In genomic region chr12:40484224-40484623, GRCm38 (mm10) we compare ENCODE assay signal across 11 mouse cellular contexts. TPM values are rescaled to one million over a fixed set of nuclear protein-coding genes. Genes with fewer than 3 reads are reported as not detected.
DNase-seq lines count a peak whose midpoint lies in the region; ATAC-seq and TF ChIP-seq lines count a peak whose summit lies in the region.
"Had no signal": no experiment of that assay in that cellular context is flagged by ENCODE, and none has a peak within 500 bp of the region (broad histone marks: within the 10 kb centered on the region; RNA-seq: fewer than 3 reads in every experiment).

No protein-coding gene starts in this region.

- no peaks in the 10 kb centered on the region for H3K27me3 ChIP-seq in heart, adult 2 months (ENCODE audit: control insufficient read depth, insufficient read depth, low read length)
- no peaks in the 10 kb centered on the region for H3K27me3 ChIP-seq in heart, embryonic 11.5 days (ENCODE audit: control insufficient read depth, insufficient read depth, low read length)
- H3K27me3 ChIP-seq in heart, embryonic 16.5 days (ENCODE audit: control insufficient read depth, insufficient read depth, low read length), result no peaks in the 10 kb centered on the region
- H3K27me3 ChIP-seq: Patski had no signal

- peaks cover 2% of the 10 kb centered on the region for H3K36me3 ChIP-seq in heart, adult 2 months (ENCODE audit: control insufficient read depth, insufficient read depth, low read length)
- no peaks in the 10 kb centered on the region for H3K36me3 ChIP-seq in heart, embryonic 11.5 days (ENCODE audit: control insufficient read depth, insufficient read depth, low read length)
- no peaks in the 10 kb centered on the region for H3K36me3 ChIP-seq in heart, embryonic 16.5 days (ENCODE audit: control insufficient read depth, insufficient read depth)

- peak overlapping the region; percentile 32 for H3K27ac ChIP-seq in heart, adult 2 months
- no peak overlapping the region for H3K27ac ChIP-seq in heart, embryonic 11.5 days (ENCODE audit: low read depth, low read length)
- peak overlapping the region; percentile 12 for H3K27ac ChIP-seq in heart, embryonic 16.5 days (ENCODE audit: low read length)

- H3K4me1 ChIP-seq in heart, adult 2 months (ENCODE audit: control insufficient read depth, insufficient read depth, low read length), result peaks cover 9% of the 10 kb centered on the region
- H3K4me1 ChIP-seq in heart, embryonic 11.5 days (ENCODE audit: control insufficient read depth, insufficient read depth, low read length), result peaks cover 10% of the 10 kb centered on the region; the same call in 1 of the 2 replicates
- H3K4me1 ChIP-seq in heart, embryonic 16.5 days (ENCODE audit: control insufficient read depth, insufficient read depth, low read length), result peaks cover 7% of the 10 kb centered on the region

- no peak overlapping the region for H3K9ac ChIP-seq in heart, adult 2 months (ENCODE audit: low read depth, low read length)
- no peak overlapping the region for H3K9ac ChIP-seq in heart, embryonic 11.5 days (ENCODE audit: low read depth, low read length)
- H3K9ac ChIP-seq in heart, embryonic 16.5 days (ENCODE audit: low read length), result no peak overlapping the region

- no peak for DNase-seq in heart, adult 2 months
- peak; percentile 30 to 45 for DNase-seq in left cerebral cortex, postnatal 36 days (ENCODE audit: low spot score in 2 of 2)
- DNase-seq in left cerebral cortex, postnatal 4 days, result no peak
- DNase-seq in brain, embryonic 14.5 days (ENCODE audit: low read depth), result peak; percentile 53
- no peak for DNase-seq in cerebellum, postnatal 10 days
- DNase-seq: layer of hippocampus, postnatal 36 days had no signal

- peaks cover 2% of the 10 kb centered on the region for H3K79me2 ChIP-seq in heart, adult 2 months (replicated peaks; ENCODE audit: control insufficient read depth, insufficient read depth, low read length)

- no peak overlapping the region for H3K4me2 ChIP-seq in heart, embryonic 11.5 days
- H3K4me2 ChIP-seq in heart, embryonic 16.5 days (ENCODE audit: low read depth, low read length), result 0 out of 2 replicates have a peak overlapping the region, but pooled peaks have one; percentile 23

- TF ChIP-seq CTCF in heart, adult 2 months (IDR thresholded peaks at IDR 0.05), result no peak
- TF ChIP-seq CTCF in brain, embryonic 14.5 days (IDR thresholded peaks at IDR 0.05; ENCODE audit: borderline replicate concordance, extremely low read depth, insufficient read depth, insufficient read length), result no peak

- intact Hi-C loops in heart, adult 2 months (cut with DNase I), result no loop called here
- intact Hi-C loops in left cerebral cortex, postnatal 36 days (cut with DNase I), result no loop called here
- intact Hi-C loops in left cerebral cortex, postnatal 4 days (cut with DNase I), result no loop called here

- TF ChIP-seq EP300 in heart, adult 2 months (IDR thresholded peaks at IDR 0.05; ENCODE audit: insufficient read depth, low read depth, low read length), result no peak

- no peak overlapping the region for H3K4me3 ChIP-seq in heart, adult 2 months
- H3K4me3 ChIP-seq in heart, embryonic 11.5 days (ENCODE audit: low read depth, low read length), result no peak overlapping the region
- no peak overlapping the region for H3K4me3 ChIP-seq in heart, embryonic 16.5 days (ENCODE audit: low read length)

- no peaks in the 10 kb centered on the region for H3K9me3 ChIP-seq in heart, embryonic 11.5 days (replicated peaks; ENCODE audit: control insufficient read depth, low read length)
- no peaks in the 10 kb centered on the region for H3K9me3 ChIP-seq in heart, embryonic 16.5 days (replicated peaks; ENCODE audit: control insufficient read depth, low read length)

- no peak for ATAC-seq in heart, embryonic 11.5 days (replicated peaks; ENCODE audit: insufficient number of reproducible peaks, low FRiP score, low TSS enrichment)
- peak; percentile 55; the same call in 1 of the 2 replicates for ATAC-seq in heart, embryonic 16.5 days (replicated peaks; ENCODE audit: extremely low read depth, insufficient read depth, low FRiP score)
- no peak for ATAC-seq in activated CD4-positive, CD25-positive, alpha-beta regulatory T cell, adult 4 months
- ATAC-seq: inflammation-experienced regulatory T-cells, adult 6 months; Patski had no signal

- WGBS in heart, adult 2 months, result 16% methylated on average over 3 of the region's 3 CpGs
- 24% methylated on average over 3 of the region's 3 CpGs for WGBS in heart, embryonic 11.5 days (ENCODE audit: insufficient replicate concordance)
- 23% methylated on average over 3 of the region's 3 CpGs for WGBS in heart, embryonic 16.5 days

- no peak for TF ChIP-seq POLR2A in heart, adult 2 months (IDR thresholded peaks at IDR 0.05; ENCODE audit: insufficient read depth, low read depth, low read length)
- TF ChIP-seq POLR2A in brain, embryonic 14.5 days (IDR thresholded peaks at IDR 0.05; ENCODE audit: borderline replicate concordance, extremely low read depth, insufficient read depth, insufficient read length, poor library complexity, severe bottlenecking), result no peak

RNA-seq across cellular contexts. Expression of gene Dock4, which starts 38.5 kb away (rescaled TPM):
- total RNA-seq in heart, adult 2 months (2021), result 10 to 100 TPM; 11.2 to 13.6 TPM
- polyA plus RNA-seq in heart, adult 2 months (2012; rRNA removed), result 4.3 and 7.5 TPM in 2 replicates
- 6.1 and 8.1 TPM in 2 replicates for polyA plus RNA-seq in heart, embryonic 11.5 days (2014; fragmentation: Nextera tagmentation; extraction: Ambion mirVana)
- total RNA-seq in left cerebral cortex, postnatal 36 days (2021), result 10 to 100 TPM; 81.1 to 99.7 TPM
- total RNA-seq in left cerebral cortex, postnatal 4 days (2021), result 10 to 100 TPM; 61.4 to 62.9 TPM
- 25.8 and 29.5 TPM in 2 replicates for polyA plus RNA-seq in brain, embryonic 14.5 days (2012; rRNA removed)
- 6.4 and 9.6 TPM in 2 replicates for polyA plus RNA-seq in heart, embryonic 16.5 days (2015; fragmentation: Nextera tagmentation; extraction: Ambion mirVana)
- polyA plus RNA-seq in activated CD4-positive, CD25-positive, alpha-beta regulatory T cell, adult 4 months (2017; shearing (Covaris generic)), result 1 to 10 TPM in 1 of 2 experiments, under 1 TPM in 1; 0.76 to 2.6 TPM

RNA-seq across cellular contexts. Expression of gene Zfp277, which starts 38.5 kb away (rescaled TPM):
- total RNA-seq in heart, adult 2 months (2021), result 10 to 100 TPM; 10.6 to 10.9 TPM
- polyA plus RNA-seq in heart, adult 2 months (2012; rRNA removed), result 5.2 and 8.5 TPM in 2 replicates
- polyA plus RNA-seq in heart, embryonic 11.5 days (2014; fragmentation: Nextera tagmentation; extraction: Ambion mirVana), result 32.4 and 35.8 TPM in 2 replicates
- total RNA-seq in left cerebral cortex, postnatal 36 days (2021), result 10 to 100 TPM; 16.6 to 20.1 TPM
- total RNA-seq in left cerebral cortex, postnatal 4 days (2021), result 10 to 100 TPM; 21.4 to 23.6 TPM
- 17.7 and 18.7 TPM in 2 replicates for polyA plus RNA-seq in brain, embryonic 14.5 days (2012; rRNA removed)
- 28.0 and 28.4 TPM in 2 replicates for polyA plus RNA-seq in heart, embryonic 16.5 days (2015; fragmentation: Nextera tagmentation; extraction: Ambion mirVana)
- polyA plus RNA-seq in activated CD4-positive, CD25-positive, alpha-beta regulatory T cell, adult 4 months (2017; shearing (Covaris generic)), result 10 to 100 TPM; 41.4 to 43.7 TPM

Comparison
In these comparisons a context has a peak if more than half of its experiments do, and no peak if none do; other contexts are left out.
1. DNase-seq: peak in left cerebral cortex, postnatal 36 days (2 of 2) and brain, embryonic 14.5 days (single experiment); none in heart, adult 2 months (0 of 2), left cerebral cortex, postnatal 4 days (single experiment) and cerebellum, postnatal 10 days (0 of 2).